Mouse (Mus musculus) midbrain, embryonic 16.5 days (tissue): Measurements from ENCODE around the gene 4933430I17Rik. TPM values are rescaled to one million over a fixed set of nuclear protein-coding genes. Genes with fewer than 3 reads are reported as not detected.

Experiments
- ATAC-seq: fragments of 200-750 bp; cut with Nextera tagmentation; 2 replicates; pipeline ENCODE4 v1.8.0; 2017; ENCODE audit warnings: moderate TSS enrichment
- H3K27ac ChIP-seq: fragments of 300-500 bp; sonication (generic); 2 replicates; pipeline ENCODE4 v1.5.1; 2014; ENCODE audit warnings: mild to moderate bottlenecking, low read length, mixed read lengths
- H3K27me3 ChIP-seq: fragments of 300-500 bp; sonication (generic); 2 replicates; pipeline ENCODE4 v1.6.1; 2014; ENCODE audit warnings: low read depth, low read length, mixed read lengths; ENCODE audit not compliant: control insufficient read depth, insufficient read depth
- H3K36me3 ChIP-seq: fragments of 300-500 bp; sonication (generic); 2 replicates; pipeline ENCODE4 v1.6.1; 2014; ENCODE audit warnings: mild to moderate bottlenecking, low read length, moderate library complexity, mixed read lengths; ENCODE audit not compliant: control insufficient read depth, insufficient read depth
- H3K4me1 ChIP-seq: fragments of 300-500 bp; sonication (generic); 2 replicates; pipeline ENCODE4 v1.6.1; 2014; ENCODE audit warnings: mild to moderate bottlenecking, low read length, mixed read lengths; ENCODE audit not compliant: control insufficient read depth, insufficient read depth
- H3K4me2 ChIP-seq: fragments of 300-500 bp; sonication (generic); 2 replicates; pipeline ENCODE4 v1.6.1; 2014; ENCODE audit warnings: mild to moderate bottlenecking, low read length, mixed read lengths
- H3K4me3 ChIP-seq: fragments of 300-500 bp; sonication (generic); 2 replicates; pipeline ENCODE4 v1.5.1; 2014; ENCODE audit warnings: low read depth, mild to moderate bottlenecking, low read length, moderate library complexity, mixed read lengths
- H3K9ac ChIP-seq: fragments of 300-500 bp; sonication (generic); 2 replicates; pipeline ENCODE4 v1.6.1; 2014; ENCODE audit warnings: low read depth, low read length, mixed read lengths
- H3K9me3 ChIP-seq: fragments of 300-500 bp; sonication (generic); replicated peaks from 2 replicates; pipeline ENCODE4 v1.6.1; 2014; ENCODE audit warnings: mild to moderate bottlenecking, low read length, mixed read lengths; ENCODE audit not compliant: control insufficient read depth, poor library complexity, severe bottlenecking
- WGBS: fragments of 180-500 bp; shearing (Covaris S2); extraction: QIAGEN DNeasy Blood & Tissue Kit; methylation state at CpG from one replicate; pipeline ENCODE4 v1.1.7; 2014; 5-methylcytosine and 5-hydroxymethylcytosine counted together
- polyA plus RNA-seq: library from polyadenylated mRNA; unstranded; fragments of >200 nt; fragmentation: Nextera tagmentation; extraction: Ambion mirVana; gene quantifications from 2 replicates; pipeline ENCODE4 v1.2.1, GENCODE M21; 2015

4933430I17Rik gene
- polyA plus RNA-seq, 1 experiment from 2014 or later: 0.49 TPM

DNA sequence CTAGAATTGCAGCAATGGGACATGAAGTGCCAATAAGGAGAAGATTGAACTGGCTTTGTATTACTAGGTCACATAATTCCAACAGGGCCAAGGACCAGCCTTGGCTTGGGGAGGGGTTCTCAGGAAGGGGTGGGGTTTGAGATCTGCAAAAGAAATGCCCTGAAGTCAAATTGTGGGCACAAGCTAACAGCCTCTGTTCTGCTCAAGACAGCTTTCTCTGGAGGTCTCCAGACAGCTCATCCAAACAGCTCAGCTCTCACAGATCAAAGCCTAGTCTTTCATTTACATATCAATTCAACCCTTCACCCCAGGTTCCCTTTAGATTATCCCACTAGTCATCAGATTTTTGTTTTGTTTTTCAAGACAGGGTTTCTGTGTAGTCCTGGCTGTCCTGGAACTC lies 19.6 kb downstream of the 4933430I17Rik start:
- H3K27me3 ChIP-seq: no peaks in the 10 kb centered on the region
- H3K4me1 ChIP-seq: no peaks in the 10 kb centered on the region
- no peak overlapping the region for H3K4me3 ChIP-seq
- no peak for ATAC-seq
- H3K36me3 ChIP-seq: no peaks in the 10 kb centered on the region
- H3K27ac ChIP-seq: no peak overlapping the region
- H3K4me2 ChIP-seq: no peak overlapping the region
- H3K9ac ChIP-seq: no peak overlapping the region
- H3K9me3 ChIP-seq: no peaks in the 10 kb centered on the region

- Histone ChIP-seq H3K9ac (no peak overlapping the region), H3K4me2 (no peak overlapping the region), H3K27ac (no peak overlapping the region), H3K4me3 (no peak overlapping the region), H3K4me1 (no peaks in the 10 kb centered on the region), H3K9me3 (no peaks in the 10 kb centered on the region), H3K27me3 (no peaks in the 10 kb centered on the region), H3K36me3 (no peaks in the 10 kb centered on the region)
- no peak for ATAC-seq
- WGBS: 88% methylated on average over 7 of the region's 7 CpGs
Observed at GRCm38 (mm10) chr4:62551966-62552365, 26.8 kb downstream of the 4933430I17Rik start.

DNA sequence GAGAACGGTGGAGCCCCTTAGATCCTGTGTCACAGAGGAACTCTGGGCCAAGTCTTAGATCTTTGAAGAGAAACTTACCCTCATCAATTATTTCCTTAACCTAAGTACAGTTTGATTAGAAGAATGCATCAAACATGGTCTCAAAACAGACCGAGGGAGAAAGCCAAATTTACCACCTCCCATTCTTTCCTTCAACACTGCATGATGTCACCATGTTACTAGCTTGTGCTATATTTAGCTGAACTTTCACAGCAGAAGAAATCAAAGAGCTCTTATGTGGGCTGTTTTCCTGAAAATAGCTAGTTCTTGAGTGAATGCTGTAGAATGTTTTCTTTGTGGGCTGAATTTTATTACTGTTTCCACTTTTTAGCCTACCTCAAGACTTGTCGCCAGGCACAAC lies 32.3 kb downstream of the 4933430I17Rik start:
- H3K4me1 ChIP-seq: 0 out of 2 replicates have a peak, but pooled peaks cover 5% of the 10 kb centered on the region
- H3K9ac ChIP-seq: no peak overlapping the region
- H3K27me3 ChIP-seq: no peaks in the 10 kb centered on the region
- no peaks in the 10 kb centered on the region for H3K36me3 ChIP-seq
- H3K4me2 ChIP-seq: no peak overlapping the region
- no peaks in the 10 kb centered on the region for H3K9me3 ChIP-seq
- H3K27ac ChIP-seq: no peak overlapping the region
- 72% methylated on average over 3 of the region's 3 CpGs for WGBS
- no peak for ATAC-seq
- no peak overlapping the region for H3K4me3 ChIP-seq

GRCm38 (mm10) chr4:62559797-62560329 lies 34.7 kb downstream of the 4933430I17Rik start, which contains the start of gene Rgs3:
TSS of gene Rgs3 (plus strand) at chr4:62559847.
- Histone ChIP-seq H3K27ac (no peak within 1 kb of the TSS), H3K9me3 (no peaks in the 10 kb centered on the region), H3K4me1 (0 out of 2 replicates have a peak, but pooled peaks cover 5% of the 10 kb centered on the region), H3K4me3 (no peak within 1 kb of the TSS), H3K4me2 (no peak within 1 kb of the TSS), H3K27me3 (no peaks in the 10 kb centered on the region), H3K36me3 (no peaks in the 10 kb centered on the region), H3K9ac (no peak within 1 kb of the TSS)
- WGBS: 73% methylated on average over 6 of the region's 6 CpGs
- ATAC-seq: no peak

- Histone ChIP-seq H3K4me3 (no peak overlapping the region), H3K27ac (no peak overlapping the region), H3K4me1 (0 out of 2 replicates have a peak, but pooled peaks cover 5% of the 10 kb centered on the region), H3K27me3 (no peaks in the 10 kb centered on the region), H3K36me3 (no peaks in the 10 kb centered on the region), H3K9me3 (no peaks in the 10 kb centered on the region), H3K9ac (no peak overlapping the region), H3K4me2 (no peak overlapping the region)
- 23% methylated on average over 4 of the region's 4 CpGs for WGBS
- ATAC-seq: peak; percentile 83
Observed at GRCm38 (mm10) chr4:62560963-62561629, 35.9 kb downstream of the 4933430I17Rik start.

GRCm38 (mm10) chr4:62561630-62562001 lies 36.4 kb downstream of the 4933430I17Rik start:
- ATAC-seq: no peak
- H3K4me3 ChIP-seq: no peak overlapping the region
- no peaks in the 10 kb centered on the region for H3K36me3 ChIP-seq
- H3K9ac ChIP-seq: no peak overlapping the region
- H3K9me3 ChIP-seq: no peaks in the 10 kb centered on the region
- no peak overlapping the region for H3K27ac ChIP-seq
- H3K4me2 ChIP-seq: no peak overlapping the region
- WGBS: 46% methylated on average over 3 of the region's 3 CpGs
- no peaks in the 10 kb centered on the region for H3K27me3 ChIP-seq
- H3K4me1 ChIP-seq: 0 out of 2 replicates have a peak, but pooled peaks cover 5% of the 10 kb centered on the region

DNA sequence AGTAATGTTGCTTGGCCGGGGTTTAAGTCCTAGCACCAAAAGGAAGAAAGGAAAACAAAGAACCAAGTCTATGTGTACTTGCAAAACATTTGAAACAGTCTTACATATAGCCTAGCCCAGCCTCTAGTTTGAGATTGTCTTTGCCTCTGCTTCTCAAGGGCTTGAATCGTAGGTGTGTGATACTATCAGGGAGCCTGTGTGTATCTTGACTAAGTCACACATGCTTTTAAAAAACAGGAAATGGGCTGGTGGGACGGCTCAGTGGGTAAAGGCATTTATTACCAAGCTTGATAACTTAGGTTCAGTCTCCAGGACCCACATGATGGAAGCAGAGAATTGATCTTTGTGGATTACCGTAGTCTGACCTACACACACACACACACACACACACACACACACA lies 36.8 kb downstream of the 4933430I17Rik start:
- 0 out of 2 replicates have a peak, but pooled peaks cover 5% of the 10 kb centered on the region for H3K4me1 ChIP-seq
- H3K9me3 ChIP-seq: no peaks in the 10 kb centered on the region
- 79% methylated on average over 4 of the region's 4 CpGs for WGBS
- H3K4me2 ChIP-seq: no peak overlapping the region
- H3K4me3 ChIP-seq: no peak overlapping the region
- no peaks in the 10 kb centered on the region for H3K36me3 ChIP-seq
- H3K9ac ChIP-seq: no peak overlapping the region
- H3K27ac ChIP-seq: no peak overlapping the region
- ATAC-seq: 0 out of 2 replicates have a peak, but pooled peaks have one; percentile 7
- no peaks in the 10 kb centered on the region for H3K27me3 ChIP-seq

DNA sequence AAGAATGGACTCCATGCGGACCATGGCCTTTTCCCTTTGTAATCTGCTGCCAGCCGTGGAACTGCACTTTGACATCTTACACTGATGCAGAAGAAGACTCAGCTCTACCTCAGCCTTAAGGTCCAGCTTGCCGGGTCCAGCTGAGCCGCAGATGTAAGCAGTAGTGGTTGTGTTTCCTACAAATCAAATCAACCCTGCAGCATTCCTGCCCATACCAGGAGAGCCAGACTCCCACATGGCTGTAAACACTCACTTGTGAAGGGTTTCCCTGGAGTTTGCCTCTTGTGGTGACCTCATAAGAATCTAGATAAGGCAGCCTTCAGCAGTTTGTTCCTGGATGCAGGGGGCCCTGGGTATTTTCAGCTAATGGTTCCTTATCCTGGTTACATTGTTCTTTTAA lies 41.4 kb downstream of the 4933430I17Rik start:
- Histone ChIP-seq H3K27me3 (no peaks in the 10 kb centered on the region), H3K4me3 (no peak overlapping the region), H3K9ac (no peak overlapping the region), H3K9me3 (no peaks in the 10 kb centered on the region), H3K4me2 (no peak overlapping the region), H3K4me1 (0 out of 2 replicates have a peak, but pooled peaks cover 3% of the 10 kb centered on the region), H3K27ac (no peak overlapping the region), H3K36me3 (no peaks in the 10 kb centered on the region)
- 93% methylated on average over 4 of the region's 4 CpGs for WGBS
- ATAC-seq: no peak

GRCm38 (mm10) chr4:62567696-62568095 lies 42.5 kb downstream of the 4933430I17Rik start:
- ATAC-seq: no peak
- no peak overlapping the region for H3K4me2 ChIP-seq
- H3K4me3 ChIP-seq: no peak overlapping the region
- WGBS: 92% methylated on average over 6 of the region's 6 CpGs
- no peaks in the 10 kb centered on the region for H3K36me3 ChIP-seq
- no peak overlapping the region for H3K27ac ChIP-seq
- H3K9ac ChIP-seq: no peak overlapping the region
- no peaks in the 10 kb centered on the region for H3K9me3 ChIP-seq
- no peaks in the 10 kb centered on the region for H3K4me1 ChIP-seq
- H3K27me3 ChIP-seq: no peaks in the 10 kb centered on the region
